ENCODE assay signal across 1 mouse cellular context in genomic region chr11:76652838-76653334, GRCm38 (mm10).
TF ChIP-seq lines count a peak whose summit lies in the region.

No protein-coding gene starts in this region.

TF ChIP-seq in CH12.LX, 34 proteins besides CTCF, POLR2A, EP300 and RAD21:
- no peak for TF ChIP-seq NRF1 (IDR thresholded peaks at IDR 0.05; ENCODE audit: low read depth, low read length)
- TF ChIP-seq MAFK (IDR thresholded peaks at IDR 0.05; ENCODE audit: insufficient replicate concordance, low read length), result no peak
- no peak for TF ChIP-seq ZC3H11A (IDR thresholded peaks at IDR 0.05; ENCODE audit: low read depth, low read length)
- no peak for TF ChIP-seq KAT2A (IDR thresholded peaks at IDR 0.05; ENCODE audit: insufficient replicate concordance, low read length)
- TF ChIP-seq MAZ (IDR thresholded peaks at IDR 0.05; ENCODE audit: low read depth, low read length), result no peak
- TF ChIP-seq CHD1 (IDR thresholded peaks at IDR 0.05; ENCODE audit: low read depth, low read length), result no peak
- no peak for TF ChIP-seq USF2 (conservative IDR thresholded peaks at IDR 0.05; ENCODE audit: low read depth, low read length)
- TF ChIP-seq SIN3A (IDR thresholded peaks at IDR 0.05; ENCODE audit: low read length), result no peak
- TF ChIP-seq ELF1 (IDR thresholded peaks at IDR 0.05; ENCODE audit: low read depth, low read length), result no peak
- TF ChIP-seq MAX (IDR thresholded peaks at IDR 0.05; ENCODE audit: low read length), result no peak
- TF ChIP-seq E2F4 (IDR thresholded peaks at IDR 0.05; ENCODE audit: insufficient replicate concordance, low read depth, low read length), result no peak
- TF ChIP-seq ZNF384 (IDR thresholded peaks at IDR 0.05; ENCODE audit: low read depth, low read length), result no peak
- no peak for TF ChIP-seq UBTF (IDR thresholded peaks at IDR 0.05; ENCODE audit: low read depth, low read length)
- no peak for TF ChIP-seq ETS1 (conservative IDR thresholded peaks at IDR 0.05; ENCODE audit: low read depth, low read length)
- no peak for TF ChIP-seq PAX5 (IDR thresholded peaks at IDR 0.05; ENCODE audit: low read length)
- TF ChIP-seq SMC3 (IDR thresholded peaks at IDR 0.05; ENCODE audit: low read depth, low read length), result no peak
- no peak for TF ChIP-seq MYC (IDR thresholded peaks at IDR 0.05; ENCODE audit: low read depth, low read length)
- TF ChIP-seq MEF2A (IDR thresholded peaks at IDR 0.05; ENCODE audit: borderline replicate concordance, low read depth, low read length), result no peak
- TF ChIP-seq RCOR1 (conservative IDR thresholded peaks at IDR 0.05; ENCODE audit: low read depth, low read length), result no peak
